Mouse (Mus musculus) T-cell, adult 2 months (primary cell): Measurements from ENCODE around the gene Cyb561d2.
"Not testable (repeated sequence)": the region's sequence is repeated elsewhere in the genome, so short reads cannot be mapped to it uniquely, and the experiment has no call there.

Experiments used
- DNase-seq: peaks from one replicate; pipeline ENCODE4 v3.0.0; 2022; ENCODE audit warnings: low spot score

The Cyb561d2 gene

DNA sequence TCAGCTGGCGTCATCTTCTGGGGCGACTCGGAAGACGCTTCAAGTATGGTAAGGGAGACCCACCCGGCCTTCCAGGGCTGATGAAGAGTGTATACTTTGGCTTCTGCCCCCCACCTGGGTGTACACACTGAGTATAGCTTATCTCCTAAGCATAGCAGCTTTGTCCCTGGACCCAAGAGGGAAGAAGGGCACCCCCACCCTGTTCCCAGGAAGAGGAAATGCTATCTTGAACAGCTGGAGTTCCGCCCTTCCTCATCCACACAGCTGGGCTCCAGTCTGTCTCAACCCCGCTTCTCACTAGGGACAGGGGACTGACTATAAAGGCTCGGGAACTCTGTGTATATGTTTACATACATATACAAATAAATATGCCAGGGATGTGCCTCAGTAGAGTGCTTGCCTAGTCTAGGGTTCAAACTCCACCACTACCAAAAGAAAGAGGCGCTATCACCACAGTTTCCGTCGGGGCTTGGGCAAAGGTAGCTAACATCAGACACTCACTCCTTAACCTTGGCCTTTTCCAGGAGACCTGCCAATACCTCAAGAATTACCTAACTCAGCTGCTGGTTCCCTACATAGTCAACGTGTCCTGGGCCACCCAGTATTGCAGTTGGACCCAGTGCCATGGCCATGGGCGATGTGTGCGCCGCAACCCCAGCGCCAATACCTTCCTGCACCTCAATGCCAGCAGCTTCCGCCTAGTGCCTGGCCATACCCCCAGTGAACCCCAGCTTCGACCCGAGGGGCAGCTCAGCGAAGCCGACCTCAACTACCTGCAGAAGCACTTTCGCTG, 29.7 kb upstream of the Cyb561d2 start:
- no peak for DNase-seq

DNA sequence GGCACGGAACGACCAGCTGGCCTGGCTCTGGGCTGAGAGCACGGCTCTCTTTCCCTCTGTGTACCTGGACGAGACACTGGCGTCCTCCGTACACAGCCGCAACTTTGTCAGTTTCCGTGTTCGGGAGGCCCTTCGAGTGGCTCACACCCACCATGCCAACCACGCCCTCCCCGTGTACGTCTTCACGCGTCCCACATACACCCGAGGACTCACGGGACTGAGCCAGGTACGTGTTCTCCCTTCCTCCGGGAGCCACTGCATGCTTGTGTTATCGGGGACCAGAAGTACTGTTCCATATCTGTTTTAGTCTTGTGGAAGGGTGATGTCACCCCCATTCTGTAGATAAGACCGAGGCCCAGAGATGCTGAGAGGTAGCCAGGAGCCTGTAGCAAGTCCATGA, 28.9 kb upstream of the Cyb561d2 start:
- no peak for DNase-seq

DNA sequence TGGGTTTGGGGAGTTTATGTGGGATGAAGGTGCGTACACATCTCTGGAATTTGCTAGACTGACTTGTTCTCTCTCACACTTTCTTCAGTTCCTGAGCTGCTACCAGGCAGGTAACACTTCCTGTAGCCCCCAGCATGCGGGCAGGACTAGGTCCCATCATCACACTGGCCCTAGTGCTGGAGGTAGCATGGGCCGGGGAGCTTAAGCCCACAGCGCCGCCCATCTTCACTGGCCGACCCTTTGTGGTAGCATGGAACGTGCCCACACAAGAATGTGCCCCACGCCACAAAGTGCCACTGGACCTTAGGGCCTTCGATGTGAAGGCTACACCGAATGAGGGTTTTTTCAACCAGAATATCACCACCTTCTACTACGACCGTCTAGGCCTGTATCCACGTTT, 28.0 kb upstream of the Cyb561d2 start:
- no peak for DNase-seq

DNA sequence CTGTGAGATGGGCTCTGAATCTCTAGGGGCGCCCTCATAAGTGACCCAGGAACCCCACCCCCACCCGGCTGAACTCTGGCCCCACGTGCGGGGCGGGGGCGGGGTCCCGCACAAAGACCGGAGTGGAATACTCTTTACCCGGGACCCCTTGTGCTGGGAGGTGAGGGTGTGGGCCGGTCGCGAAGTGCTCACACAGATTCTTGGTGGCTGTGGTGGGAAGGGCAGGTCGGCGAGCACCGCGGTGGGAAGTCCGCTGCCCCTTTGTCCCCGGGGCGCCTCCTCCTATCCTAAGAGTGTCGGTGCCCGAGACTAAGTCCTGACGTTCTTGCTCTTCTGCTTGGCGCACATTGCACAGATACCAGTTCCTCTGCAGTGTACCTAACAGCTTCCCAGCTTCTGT, 27.3 kb upstream of the Cyb561d2 start:
- DNase-seq = no peak

DNA sequence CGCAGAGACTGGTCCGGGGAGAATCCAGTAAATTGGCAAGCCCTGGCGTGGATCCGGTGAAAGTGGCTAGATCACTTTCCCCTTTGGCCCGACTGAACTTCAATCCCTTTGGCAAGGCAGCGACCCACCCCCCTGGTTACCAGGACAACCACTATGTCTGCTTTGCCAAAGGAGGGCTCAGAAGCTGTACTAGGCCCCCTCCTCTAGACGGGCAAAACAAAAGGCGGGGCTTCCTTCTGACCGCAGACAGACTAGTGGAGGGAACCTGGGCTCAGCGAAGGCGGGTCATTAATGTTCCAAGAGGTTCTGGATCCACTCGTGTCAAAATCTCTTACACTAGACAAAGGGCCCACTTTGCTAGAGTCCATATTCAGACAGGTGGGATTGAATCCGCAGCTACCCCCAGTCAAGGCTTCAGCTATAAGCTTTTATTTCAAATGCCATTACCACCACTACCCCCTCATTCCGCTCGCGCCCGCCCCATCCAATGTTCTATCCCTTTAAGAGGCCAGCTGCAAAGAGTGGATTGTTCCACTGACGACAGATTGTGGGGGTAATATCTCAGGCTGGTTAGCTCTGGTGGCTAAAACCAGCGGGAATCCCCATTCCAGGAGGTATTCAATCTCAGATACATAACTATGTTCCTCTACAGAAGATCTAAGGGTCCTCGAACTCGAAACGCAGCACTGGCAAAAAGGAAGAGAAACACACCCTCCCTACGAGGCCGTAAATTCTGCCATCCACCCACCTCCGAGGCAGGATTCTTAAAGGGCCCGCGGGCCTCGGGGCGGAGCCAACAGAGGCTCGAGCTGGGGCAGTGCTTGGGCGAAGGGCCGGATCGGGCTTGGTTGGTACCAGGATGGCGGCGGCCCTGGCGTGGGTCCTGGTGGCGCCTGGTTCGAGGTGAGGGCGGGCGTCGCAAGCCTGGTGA, 26.6 kb upstream of the Cyb561d2 start:
- peak; percentile 72 for DNase-seq

DNA sequence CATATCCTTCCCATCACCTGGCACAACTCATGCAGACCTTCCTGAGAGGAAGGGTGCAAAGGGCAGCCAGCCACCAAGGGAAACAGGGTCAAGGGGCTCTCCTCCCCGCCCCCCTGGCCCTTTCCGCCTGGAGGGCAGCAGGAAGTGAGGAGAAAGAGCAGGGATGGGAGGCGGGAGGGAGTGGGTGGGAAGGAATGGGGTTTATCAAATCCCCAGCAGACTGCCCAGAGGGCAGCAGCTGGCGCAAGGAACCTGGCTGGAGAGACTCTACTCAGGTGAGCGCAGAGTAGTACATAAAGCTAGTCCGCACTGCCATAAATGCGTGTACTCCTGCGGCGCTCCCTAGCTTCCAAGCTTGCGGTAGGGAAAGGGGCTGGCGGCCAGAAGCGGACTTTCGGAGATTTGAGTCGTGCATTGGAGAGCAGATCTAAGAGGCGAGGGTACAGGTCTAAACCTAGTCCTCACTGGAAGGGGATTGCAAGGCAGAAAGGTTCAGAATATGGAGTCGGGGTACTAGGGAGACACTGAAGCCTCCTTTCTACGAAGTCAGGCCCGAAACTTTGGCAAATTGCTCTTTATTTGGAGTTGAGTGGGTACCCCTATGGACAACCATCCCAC, 25.8 kb upstream of the Cyb561d2 start, which contains the start of gene Hyal2:
Hyal2 (plus strand) TSS at position 244 of the 618 bp plus-strand sequence.
- no peak for DNase-seq

DNA sequence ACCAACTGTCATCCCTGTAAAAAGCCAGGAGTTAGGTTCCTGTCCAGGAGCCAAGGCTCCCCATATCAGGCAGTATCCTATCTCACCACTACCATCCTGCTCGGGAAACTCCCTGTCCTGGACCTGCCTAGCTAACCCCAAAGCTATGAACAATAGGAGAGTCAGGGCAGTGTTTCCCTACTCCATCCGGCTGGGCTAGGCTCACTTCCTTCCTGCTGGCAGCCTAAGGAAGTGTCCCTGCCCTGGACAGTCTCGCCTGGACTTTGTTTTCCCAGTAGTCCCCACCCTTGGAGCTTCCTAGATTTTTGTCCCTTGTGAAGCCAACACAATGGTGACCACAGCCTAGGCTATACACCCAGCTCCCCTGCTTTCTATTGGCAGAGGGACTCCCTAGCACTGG, 24.9 kb upstream of the Cyb561d2 start:
- DNase-seq = no peak

DNA sequence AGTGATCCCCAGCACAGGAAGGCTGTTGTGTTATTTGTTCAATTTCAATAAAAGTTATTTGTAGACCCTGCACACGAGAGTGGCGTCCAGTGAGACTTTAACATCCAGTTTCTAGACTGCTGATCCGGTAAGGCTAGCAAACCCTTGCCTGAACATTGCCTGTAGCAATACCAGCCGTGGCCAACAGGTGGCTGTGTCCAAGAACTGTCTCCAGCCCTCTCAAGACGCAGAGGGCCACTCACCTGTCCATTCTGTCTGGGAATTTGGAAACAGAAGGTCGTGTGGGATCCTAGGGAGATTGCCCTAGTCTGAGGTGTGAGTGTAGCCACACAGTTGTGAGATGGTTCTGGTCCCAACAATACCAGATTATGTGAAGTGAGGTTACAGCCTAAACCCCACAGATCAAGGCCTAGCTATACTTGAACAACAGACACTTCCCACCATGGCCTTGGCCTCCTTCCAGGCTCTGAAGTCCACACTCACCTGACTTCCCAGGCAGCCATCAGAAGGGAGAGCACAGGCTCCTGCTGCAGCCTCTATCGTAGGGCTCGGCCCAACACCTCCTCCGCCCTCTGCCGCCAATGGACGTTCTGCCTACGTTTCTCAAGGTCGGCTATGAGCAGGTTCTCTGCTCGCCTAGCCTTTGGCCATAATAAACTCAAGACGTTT, 24.2 kb upstream of the Cyb561d2 start:
- peak; percentile 53 for DNase-seq

DNA sequence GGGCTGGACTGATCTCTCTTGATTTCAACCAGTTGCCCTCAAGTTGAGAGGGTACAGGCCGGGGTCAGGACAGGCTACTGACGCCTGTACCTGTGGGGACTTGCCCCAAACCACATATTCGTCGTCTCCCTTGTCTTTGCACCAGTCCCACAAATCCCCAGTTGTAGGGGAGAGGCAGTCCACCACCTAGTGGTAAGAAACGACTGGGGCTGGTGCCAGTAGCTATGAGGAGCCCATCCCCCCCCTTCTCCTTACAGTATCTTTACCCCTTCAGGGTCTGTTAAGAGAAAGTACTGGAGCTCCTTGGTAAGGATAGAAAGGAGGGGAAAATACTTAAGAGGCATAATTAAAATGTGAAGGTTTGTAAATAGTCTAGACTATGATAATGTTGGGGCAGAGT, 23.6 kb upstream of the Cyb561d2 start:
- not testable (repeated sequence) for DNase-seq

DNA sequence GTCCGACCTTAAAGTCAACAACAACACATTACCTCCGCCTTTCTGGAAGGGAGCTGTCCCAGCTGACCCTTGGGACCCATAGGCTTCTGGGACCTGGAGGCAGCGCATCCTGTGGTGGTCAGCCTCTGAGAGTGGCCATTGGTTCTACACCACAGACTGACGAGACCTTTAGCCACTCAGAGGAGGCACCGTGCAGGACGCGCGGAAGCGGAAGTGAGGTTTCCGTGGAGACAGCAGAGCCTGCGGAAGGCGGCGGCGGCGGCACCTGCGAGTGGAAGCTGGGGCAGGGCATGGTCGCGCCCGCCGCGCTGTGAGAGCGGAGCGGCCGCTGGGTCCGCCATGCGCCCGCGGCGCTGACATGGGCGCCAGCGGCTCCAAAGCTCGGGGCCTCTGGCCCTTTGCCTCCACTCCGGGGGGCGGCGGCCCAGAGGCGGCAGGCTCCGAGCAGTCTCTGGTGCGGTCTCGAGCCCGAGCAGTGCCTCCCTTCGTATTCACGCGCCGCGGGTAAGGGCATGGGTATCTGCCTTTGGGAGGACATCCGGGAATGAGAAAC, 21.1 kb upstream of the Cyb561d2 start, which contains the start of gene Tusc2:
Tusc2 (plus strand) TSS at position 227 of the 553 bp plus-strand sequence.
- peak; percentile 92 for DNase-seq

DNA sequence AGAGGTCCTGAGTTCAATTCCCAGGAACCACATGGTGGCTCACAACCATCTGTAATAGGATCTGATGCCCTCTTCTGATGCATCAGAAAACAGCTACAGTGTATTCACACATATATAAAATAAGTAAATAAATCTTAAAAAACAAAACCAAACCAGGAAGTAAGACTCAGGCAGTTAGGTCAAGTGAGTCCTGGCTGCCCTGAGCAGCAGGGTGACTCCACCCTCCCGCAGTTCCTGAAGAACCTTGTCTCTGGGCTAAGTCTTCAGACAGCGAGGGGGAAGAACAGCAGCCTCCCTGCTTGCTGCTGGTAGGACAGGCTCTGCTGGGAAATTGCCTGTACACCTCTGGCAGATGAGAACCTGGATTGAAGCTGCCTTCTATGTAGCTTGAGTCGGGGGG, 14.4 kb upstream of the Cyb561d2 start:
- DNase-seq = no peak

DNA sequence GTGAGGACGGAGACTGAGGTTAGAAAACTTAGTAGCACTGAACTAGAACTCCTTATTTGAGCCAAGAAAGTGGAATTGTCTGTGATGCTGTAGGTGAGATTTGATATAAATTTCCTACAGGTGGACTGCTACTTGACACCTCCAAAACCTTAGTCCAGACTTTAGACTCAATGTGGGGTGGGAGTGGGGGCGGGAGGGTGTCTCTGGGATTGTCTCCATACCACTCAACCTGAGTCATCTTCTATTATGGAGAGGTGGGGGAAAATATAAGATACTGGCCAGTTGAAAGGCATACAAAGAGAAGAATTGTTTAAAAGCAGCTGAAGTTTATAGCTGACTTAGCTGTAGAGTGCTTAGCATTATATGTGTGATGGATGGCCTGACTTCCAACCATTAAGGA, 13.7 kb upstream of the Cyb561d2 start:
- DNase-seq = no peak

DNA sequence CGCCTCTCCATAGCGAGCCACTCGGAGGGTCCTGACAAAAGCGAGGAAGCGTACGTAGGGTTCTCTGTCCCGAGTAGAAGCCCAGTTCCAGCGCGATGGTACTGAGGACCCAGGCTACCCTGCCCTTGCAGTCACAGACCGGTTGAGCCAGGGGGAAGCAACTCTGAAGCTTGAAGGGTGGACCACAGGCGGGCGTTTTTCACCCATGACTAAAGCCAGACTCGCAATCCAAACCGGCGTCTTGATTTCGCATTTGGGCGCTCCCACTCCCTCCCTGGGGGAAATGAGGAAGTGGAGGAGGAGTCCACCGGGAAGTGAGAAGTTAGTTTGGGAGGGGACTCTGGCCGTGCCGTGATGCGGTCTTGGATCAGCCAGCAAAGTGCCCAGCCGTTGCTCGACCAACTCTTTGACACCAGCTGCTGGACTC, 13.1 kb upstream of the Cyb561d2 start:
- DNase-seq = no peak

DNA sequence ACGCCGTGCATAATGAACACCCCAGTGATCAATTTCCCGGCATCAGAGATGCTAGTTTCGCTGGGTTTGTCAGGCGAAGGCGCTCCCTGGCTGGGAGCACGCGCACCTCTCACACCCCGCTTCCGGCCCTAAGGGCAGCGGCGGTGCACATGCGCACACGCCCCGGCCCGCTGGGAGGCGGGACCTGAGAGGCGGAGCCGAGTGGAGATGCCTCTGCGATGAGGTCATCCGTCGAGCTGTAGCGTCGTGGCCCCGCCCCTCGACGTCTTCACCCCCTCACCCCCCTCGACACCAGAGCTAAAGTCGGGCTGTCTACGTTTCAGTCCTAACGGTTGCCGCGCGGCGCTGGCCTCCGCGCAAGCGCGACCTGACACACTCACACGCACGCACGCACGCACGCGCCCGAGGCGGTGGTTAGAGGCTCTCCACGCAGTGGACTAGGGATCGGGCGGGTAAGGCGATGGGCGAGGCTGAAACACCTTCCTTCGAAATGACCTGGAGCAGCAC, 12.4 kb upstream of the Cyb561d2 start:
- peak; percentile 98 for DNase-seq

DNA sequence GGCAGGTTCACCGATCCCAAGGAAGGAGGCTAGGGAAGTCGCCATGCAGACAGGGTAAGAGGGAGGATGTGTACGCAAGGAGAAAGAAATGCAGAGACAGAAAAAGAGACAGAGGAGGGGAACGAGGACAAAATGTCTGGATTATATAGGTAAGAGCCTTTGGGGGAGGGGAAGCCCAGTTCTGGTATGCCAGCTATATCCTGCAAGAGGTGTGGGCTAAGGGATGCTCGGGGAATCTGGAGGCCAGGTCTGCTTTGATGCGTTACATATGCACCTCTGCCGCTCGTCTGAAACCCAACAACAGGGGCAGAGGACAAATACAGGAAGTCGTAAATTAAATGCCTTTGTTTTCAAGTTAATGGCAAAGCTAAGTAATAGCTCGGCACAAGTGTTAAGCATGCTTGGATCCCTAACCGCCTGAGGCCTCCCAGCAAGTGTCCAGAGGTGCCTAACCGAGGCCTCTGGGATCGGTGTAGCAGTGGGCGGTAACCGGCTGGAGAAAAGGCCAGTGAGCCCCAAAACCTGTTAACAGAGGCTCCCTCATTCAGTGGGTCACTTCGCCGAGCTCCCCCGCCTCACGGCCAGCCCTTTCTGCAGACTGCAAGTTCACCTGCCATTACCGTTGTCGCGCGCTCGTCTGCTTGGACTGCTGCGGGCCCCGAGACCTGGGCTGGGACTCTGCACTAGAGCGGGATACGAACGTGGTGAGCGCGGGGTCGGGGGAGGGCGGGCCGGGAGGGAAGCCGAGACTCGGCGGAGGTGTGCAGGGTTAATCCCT, 11.7 kb upstream of the Cyb561d2 start:
- DNase-seq = peak; percentile 41

DNA sequence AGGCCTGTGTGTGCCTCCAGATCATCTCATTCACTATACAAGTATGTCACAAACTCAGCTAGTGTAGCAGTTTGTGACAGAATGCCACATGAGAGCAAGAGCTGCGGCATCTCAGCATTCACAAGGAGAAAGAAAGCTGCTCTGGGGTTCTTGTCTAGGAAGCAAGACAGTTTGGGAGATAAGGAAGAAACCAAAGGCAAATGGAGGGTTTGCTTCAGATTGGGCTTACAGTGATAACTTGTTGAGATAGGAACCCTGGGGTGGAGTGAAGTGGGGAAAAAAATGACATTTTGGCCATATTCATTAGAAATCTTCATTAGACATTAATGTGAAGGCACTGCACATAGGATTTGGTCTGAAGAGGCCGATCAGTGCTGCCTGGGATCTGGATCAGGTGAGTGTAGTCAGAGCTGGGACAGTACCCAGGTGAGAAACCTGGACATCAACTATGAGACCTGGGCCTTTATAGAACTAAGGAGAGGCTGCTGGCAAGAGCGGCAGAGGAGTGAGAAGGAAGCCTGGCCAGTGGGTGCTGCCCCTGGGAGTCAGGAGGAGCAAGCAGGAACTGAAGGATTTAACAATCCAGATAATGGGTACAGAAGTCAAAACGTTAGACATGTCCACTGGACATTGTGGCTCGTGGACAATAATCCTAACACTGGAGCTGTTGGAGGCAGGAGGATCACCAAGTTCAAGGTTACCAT, 10.8 kb upstream of the Cyb561d2 start:
- no peak for DNase-seq

DNA sequence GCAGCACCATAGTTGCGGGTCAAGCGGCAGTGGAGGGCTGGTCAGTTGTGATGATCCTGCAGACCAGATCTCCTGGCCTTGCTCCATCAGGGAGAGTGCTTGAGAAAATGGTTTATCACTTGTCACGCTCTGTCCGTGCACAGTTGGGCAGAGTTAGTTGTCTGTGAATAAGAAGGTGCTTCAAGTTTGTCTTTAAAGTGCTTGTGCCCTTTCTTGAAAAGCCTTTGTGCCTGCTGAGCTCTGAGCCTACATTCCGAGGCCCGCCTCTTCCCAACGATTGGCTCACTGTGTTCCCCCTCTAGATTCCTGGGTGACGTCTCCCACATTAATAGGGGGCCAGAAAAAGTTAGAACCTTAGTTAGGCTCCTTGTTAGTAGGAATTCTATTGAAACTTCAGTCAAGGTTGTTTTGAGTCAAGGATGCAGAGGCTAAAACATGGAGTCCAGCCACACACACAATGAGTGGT, 9.9 kb upstream of the Cyb561d2 start:
- DNase-seq = no peak

DNA sequence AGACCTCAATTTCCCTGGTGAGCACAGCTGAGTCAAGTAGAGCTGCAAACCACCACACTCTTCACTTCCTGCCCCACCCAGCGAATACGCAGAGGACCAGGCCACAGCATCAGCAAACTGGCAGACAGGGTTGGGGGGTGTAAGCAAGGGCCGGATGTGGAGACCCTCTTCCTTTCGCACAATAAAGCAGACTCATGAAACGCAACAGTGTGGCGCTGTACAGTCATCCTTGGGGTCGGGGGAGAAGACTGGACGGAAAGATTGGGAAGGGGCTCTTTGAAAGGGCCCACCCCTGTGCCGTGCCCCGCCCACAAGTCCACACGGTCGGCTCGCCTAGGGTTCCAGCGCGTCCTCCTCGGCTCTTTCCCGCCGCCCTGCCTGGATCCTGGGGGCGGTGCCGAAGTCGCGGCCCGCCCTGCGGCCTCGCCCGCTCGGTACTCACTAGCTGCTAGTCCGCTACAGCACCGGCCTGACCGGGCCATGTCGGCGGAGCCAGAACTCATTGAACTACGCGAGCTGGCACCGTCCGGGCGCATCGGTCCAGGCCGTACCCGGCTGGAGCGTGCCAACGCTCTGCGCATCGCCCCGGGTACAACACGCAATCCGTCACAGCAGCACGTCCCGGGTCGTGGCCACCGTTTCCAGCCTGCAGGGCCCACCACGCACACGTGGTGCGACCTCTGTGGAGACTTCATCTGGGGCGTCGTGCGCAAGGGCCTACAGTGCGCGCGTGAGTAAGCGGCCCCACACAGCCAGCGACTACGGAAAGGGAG, 9.3 kb upstream of the Cyb561d2 start, which contains the start of gene Rassf1:
Rassf1 (plus strand) TSS at position 439 of the 773 bp plus-strand sequence.
- DNase-seq = peak; percentile 91
